Mouse (Mus musculus) embryonic facial prominence, embryonic 13.5 days (tissue): Measurements from ENCODE around the gene Rnf32. TPM values are rescaled to one million over a fixed set of nuclear protein-coding genes. Genes with fewer than 3 reads are reported as not detected.

Experiments used
- ATAC-seq: fragments of 200-750 bp; cut with Nextera tagmentation; 2 replicates; pipeline ENCODE4 v1.8.0; 2017; ENCODE audit warnings: low read depth; ENCODE audit not compliant: insufficient number of reproducible peaks, insufficient read depth, low FRiP score, low TSS enrichment
- H3K27ac ChIP-seq: fragments of 300-500 bp; sonication (generic); 2 replicates; pipeline ENCODE4 v1.5.1; 2015; ENCODE audit warnings: moderate library complexity, mild to moderate bottlenecking, inconsistent platforms
- H3K27me3 ChIP-seq: fragments of 300-500 bp; sonication (generic); 2 replicates; pipeline ENCODE4 v1.6.1; 2015; ENCODE audit warnings: mild to moderate bottlenecking, inconsistent platforms
- H3K36me3 ChIP-seq: fragments of 300-500 bp; sonication (generic); 2 replicates; pipeline ENCODE4 v1.6.1; 2015; ENCODE audit warnings: mild to moderate bottlenecking, inconsistent platforms
- H3K4me1 ChIP-seq: fragments of 300-500 bp; sonication (generic); 2 replicates; pipeline ENCODE4 v1.6.1; 2015; ENCODE audit warnings: inconsistent platforms
- H3K4me2 ChIP-seq: fragments of 300-500 bp; sonication (generic); 2 replicates; pipeline ENCODE4 v1.6.1; 2015; ENCODE audit warnings: moderate library complexity, mild to moderate bottlenecking, inconsistent platforms
- H3K4me3 ChIP-seq: fragments of 300-500 bp; sonication (generic); 2 replicates; pipeline ENCODE4 v1.5.1; 2015; ENCODE audit warnings: mild to moderate bottlenecking, inconsistent platforms
- H3K9ac ChIP-seq: fragments of 300-500 bp; sonication (generic); 2 replicates; pipeline ENCODE4 v1.6.1; 2015; ENCODE audit warnings: mild to moderate bottlenecking, inconsistent platforms
- H3K9me3 ChIP-seq: fragments of 300-500 bp; sonication (generic); 2 replicates; pipeline ENCODE4 v1.6.1; 2016; ENCODE audit warnings: inconsistent platforms
- WGBS: fragments of 180-500 bp; shearing (Covaris S2); methylation state at CpG from one replicate; pipeline ENCODE4 v1.1.7; 2015; ENCODE audit warnings: mixed read lengths; 5-methylcytosine and 5-hydroxymethylcytosine counted together
- polyA plus RNA-seq: library from polyadenylated mRNA; unstranded; fragments of >200 nt; fragmentation: Nextera tagmentation; extraction: Ambion mirVana; gene quantifications from 2 replicates; pipeline ENCODE4 v1.2.1, GENCODE M21; 2015

Rnf32 gene
- 3.9 and 6.4 TPM in 2 replicates for polyA plus RNA-seq

- Histone ChIP-seq H3K9me3 (no peaks in the 10 kb centered on the region), H3K4me2 (peak within 1 kb of the TSS; percentile 73), H3K27me3 (no peaks in the 10 kb centered on the region), H3K9ac (peak within 1 kb of the TSS; percentile 85), H3K4me1 (0 out of 2 replicates have a peak, but pooled peaks cover 10% of the 10 kb centered on the region), H3K4me3 (peak within 1 kb of the TSS; percentile 60), H3K27ac (peak within 1 kb of the TSS; percentile 57), H3K36me3 (no peaks in the 10 kb centered on the region)
- peak; percentile 98 for ATAC-seq
- WGBS: under 1% methylated on average over 67 of the region's 70 CpGs
Measured at GRCm38 (mm10) chr5:29195570-29196263, at the start of gene Rnf32. Rnf32 (plus strand) TSS chr5:29195992.

- no peak for ATAC-seq
- Histone ChIP-seq H3K27ac (no peak overlapping the region), H3K27me3 (no peaks in the 10 kb centered on the region), H3K9me3 (no peaks in the 10 kb centered on the region), H3K4me3 (no peak overlapping the region), H3K4me1 (no peaks in the 10 kb centered on the region), H3K36me3 (no peaks in the 10 kb centered on the region), H3K9ac (no peak overlapping the region), H3K4me2 (no peak overlapping the region)
- 34% methylated on average over 4 of the region's 4 CpGs for WGBS
Measured at GRCm38 (mm10) chr5:29150146-29150545, 45.6 kb upstream of the Rnf32 start.

- no peak for ATAC-seq
- WGBS: 38% methylated on average over 1 of the region's 1 CpGs
Measured at GRCm38 (mm10) chr5:29159849-29160248, 35.9 kb upstream of the Rnf32 start.

GRCm38 (mm10) chr5:29166947-29167346 is 28.8 kb upstream of the Rnf32 start:
- Histone ChIP-seq H3K27ac (no peak overlapping the region), H3K9me3 (no peaks in the 10 kb centered on the region), H3K4me3 (no peak overlapping the region), H3K4me1 (no peaks in the 10 kb centered on the region), H3K4me2 (no peak overlapping the region), H3K36me3 (no peaks in the 10 kb centered on the region), H3K27me3 (no peaks in the 10 kb centered on the region), H3K9ac (no peak overlapping the region)
- no peak for ATAC-seq
- 86% methylated on average over 2 of the region's 2 CpGs for WGBS

More at GRCm38 (mm10) chr5:29159849-29160248, 35.9 kb upstream of the Rnf32 start:
- Histone ChIP-seq H3K9me3 (no peaks in the 10 kb centered on the region), H3K36me3 (no peaks in the 10 kb centered on the region), H3K9ac (no peak overlapping the region), H3K4me3 (no peak overlapping the region), H3K27ac (no peak overlapping the region), H3K4me1 (no peaks in the 10 kb centered on the region), H3K4me2 (no peak overlapping the region), H3K27me3 (no peaks in the 10 kb centered on the region)

- H3K4me1 ChIP-seq: no peaks in the 10 kb centered on the region
- WGBS: 63% methylated on average over 6 of the region's 6 CpGs
- ATAC-seq: no peak
- H3K4me2 ChIP-seq: no peak overlapping the region
- no peaks in the 10 kb centered on the region for H3K9me3 ChIP-seq
- no peaks in the 10 kb centered on the region for H3K36me3 ChIP-seq
- no peak overlapping the region for H3K4me3 ChIP-seq
- no peak overlapping the region for H3K27ac ChIP-seq
- no peak overlapping the region for H3K9ac ChIP-seq
- H3K27me3 ChIP-seq: no peaks in the 10 kb centered on the region
Measured at GRCm38 (mm10) chr5:29170193-29170592, 25.6 kb upstream of the Rnf32 start.

GRCm38 (mm10) chr5:29171165-29171564 is 24.6 kb upstream of the Rnf32 start:
- Histone ChIP-seq H3K36me3 (no peaks in the 10 kb centered on the region), H3K4me3 (no peak overlapping the region), H3K27me3 (no peaks in the 10 kb centered on the region), H3K9me3 (no peaks in the 10 kb centered on the region), H3K4me1 (no peaks in the 10 kb centered on the region), H3K4me2 (no peak overlapping the region), H3K27ac (no peak overlapping the region), H3K9ac (no peak overlapping the region)
- ATAC-seq: no peak

GRCm38 (mm10) chr5:29186798-29187197 is 9.0 kb upstream of the Rnf32 start:
- no peak overlapping the region for H3K27ac ChIP-seq
- H3K36me3 ChIP-seq: no peaks in the 10 kb centered on the region
- no peak for ATAC-seq
- no peak overlapping the region for H3K4me2 ChIP-seq
- H3K4me1 ChIP-seq: no peaks in the 10 kb centered on the region
- no peaks in the 10 kb centered on the region for H3K9me3 ChIP-seq
- 73% methylated on average over 5 of the region's 5 CpGs for WGBS
- no peak overlapping the region for H3K9ac ChIP-seq
- no peak overlapping the region for H3K4me3 ChIP-seq
- H3K27me3 ChIP-seq: no peaks in the 10 kb centered on the region

- no peaks in the 10 kb centered on the region for H3K9me3 ChIP-seq
- 0 out of 2 replicates have a peak, but pooled peaks cover 10% of the 10 kb centered on the region for H3K4me1 ChIP-seq
- peak overlapping the region; percentile 85 for H3K9ac ChIP-seq
- peak overlapping the region; percentile 73 for H3K4me2 ChIP-seq
- WGBS: 2% methylated on average over 9 of the region's 9 CpGs
- no peaks in the 10 kb centered on the region for H3K27me3 ChIP-seq
- H3K4me3 ChIP-seq: peak overlapping the region; percentile 60
- H3K27ac ChIP-seq: peak overlapping the region; percentile 57
- no peaks in the 10 kb centered on the region for H3K36me3 ChIP-seq
- ATAC-seq: no peak
Measured at GRCm38 (mm10) chr5:29195231-29195569, 592 bp upstream of the Rnf32 start.

- peak overlapping the region; percentile 73 for H3K4me2 ChIP-seq
- 0 out of 2 replicates have a peak, but pooled peaks cover 10% of the 10 kb centered on the region for H3K4me1 ChIP-seq
- H3K9ac ChIP-seq: peak overlapping the region; percentile 85
- no peak for ATAC-seq
- 0 out of 2 replicates have a peak overlapping the region, but pooled peaks have one; percentile 36 for H3K27ac ChIP-seq
- no peaks in the 10 kb centered on the region for H3K27me3 ChIP-seq
- WGBS: 8% methylated on average over 12 of the region's 12 CpGs
- no peaks in the 10 kb centered on the region for H3K9me3 ChIP-seq
- no peaks in the 10 kb centered on the region for H3K36me3 ChIP-seq
- peak overlapping the region; percentile 60 for H3K4me3 ChIP-seq
Measured at GRCm38 (mm10) chr5:29196264-29196658, 469 bp downstream of the Rnf32 start.

- Histone ChIP-seq H3K27me3 (no peaks in the 10 kb centered on the region), H3K27ac (no peak overlapping the region), H3K4me3 (no peak overlapping the region), H3K9me3 (no peaks in the 10 kb centered on the region), H3K4me2 (no peak overlapping the region), H3K36me3 (no peaks in the 10 kb centered on the region), H3K4me1 (0 out of 2 replicates have a peak, but pooled peaks cover 10% of the 10 kb centered on the region), H3K9ac (no peak overlapping the region)
- 73% methylated on average over 4 of the region's 4 CpGs for WGBS
- no peak for ATAC-seq
Measured at GRCm38 (mm10) chr5:29197187-29197586, 1.4 kb downstream of the Rnf32 start.

- no peak for ATAC-seq
- 69% methylated on average over 4 of the region's 4 CpGs for WGBS
- no peak overlapping the region for H3K4me2 ChIP-seq
- H3K9ac ChIP-seq: no peak overlapping the region
- 0 out of 2 replicates have a peak, but pooled peaks cover 10% of the 10 kb centered on the region for H3K4me1 ChIP-seq
- H3K27me3 ChIP-seq: no peaks in the 10 kb centered on the region
- H3K36me3 ChIP-seq: no peaks in the 10 kb centered on the region
- no peak overlapping the region for H3K4me3 ChIP-seq
- H3K27ac ChIP-seq: no peak overlapping the region
- H3K9me3 ChIP-seq: no peaks in the 10 kb centered on the region
Measured at GRCm38 (mm10) chr5:29198960-29199488, 3.2 kb downstream of the Rnf32 start.

GRCm38 (mm10) chr5:29199868-29200267 is 4.1 kb downstream of the Rnf32 start:
- ATAC-seq: no peak
- Histone ChIP-seq H3K9me3 (no peaks in the 10 kb centered on the region), H3K27me3 (no peaks in the 10 kb centered on the region), H3K4me3 (no peak overlapping the region), H3K4me1 (0 out of 2 replicates have a peak, but pooled peaks cover 10% of the 10 kb centered on the region), H3K36me3 (no peaks in the 10 kb centered on the region), H3K4me2 (no peak overlapping the region), H3K9ac (no peak overlapping the region), H3K27ac (no peak overlapping the region)
- 77% methylated on average over 3 of the region's 3 CpGs for WGBS
